Mouse (Mus musculus): ENCODE measurements at regions not wholly inside any gene's neighbourhood (a gene's known extent, or its start where the extent isn't known, plus 50 kb on each side); places are given as distances from the start of the nearest gene placed in this dataset.

DNA sequence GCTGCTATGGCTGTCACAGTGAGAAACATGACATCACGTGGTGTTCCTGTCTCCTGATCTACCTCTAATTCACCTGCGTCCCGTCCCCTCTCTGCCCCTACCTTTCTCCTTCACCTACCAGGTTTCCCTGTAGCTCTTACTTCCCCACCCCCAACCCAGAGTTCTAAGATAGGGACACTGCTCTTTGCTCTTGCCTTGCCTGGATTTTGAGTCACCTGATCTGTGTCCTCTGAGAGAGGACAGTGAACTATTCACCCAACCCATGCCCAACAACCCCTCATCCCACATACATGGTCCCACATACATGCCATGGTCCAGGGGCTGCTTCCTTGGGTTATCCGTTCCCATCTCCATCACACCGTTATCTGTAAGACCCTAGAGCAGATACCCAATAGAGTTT lies 288.6 kb downstream of the Cog6 start:
- Histone ChIP-seq H3K4me2 (no peak overlapping the region), H3K27ac (no peak overlapping the region), H3K4me1 (0 out of 2 replicates have a peak, but pooled peaks cover 4% of the 10 kb centered on the region), H3K9ac (no peak overlapping the region), H3K27me3 (no peaks in the 10 kb centered on the region), H3K9me3 (no peaks in the 10 kb centered on the region), H3K4me3 (no peak overlapping the region), H3K36me3 (no peaks in the 10 kb centered on the region)
- no peak for ATAC-seq (ENCODE audit: insufficient number of reproducible peaks, insufficient read depth, low FRiP score, low TSS enrichment, low read depth)
- 91% methylated on average over 5 of the region's 5 CpGs for WGBS

DNA sequence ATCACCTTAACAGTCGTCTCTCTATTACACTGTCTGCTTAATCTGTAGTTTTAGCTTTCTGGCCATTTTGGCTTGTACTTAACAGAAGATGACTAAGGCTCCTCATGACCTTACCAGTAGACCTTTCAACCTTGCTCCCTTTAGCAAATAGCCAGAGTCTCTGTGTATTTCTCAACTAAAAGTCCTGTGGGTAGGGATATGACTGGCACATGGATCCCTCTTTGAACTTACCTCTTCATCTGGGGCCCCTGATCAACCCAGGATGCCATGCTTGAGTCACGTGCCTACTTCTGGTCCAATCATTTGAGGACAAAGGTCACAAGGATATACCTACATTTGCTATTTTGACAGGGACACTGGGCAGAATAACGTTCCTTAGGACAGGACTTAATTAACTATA lies 292.7 kb downstream of the Cog6 start:
- no peak overlapping the region for H3K9ac ChIP-seq
- WGBS, result 82% methylated on average over 3 of the region's 3 CpGs

DNA sequence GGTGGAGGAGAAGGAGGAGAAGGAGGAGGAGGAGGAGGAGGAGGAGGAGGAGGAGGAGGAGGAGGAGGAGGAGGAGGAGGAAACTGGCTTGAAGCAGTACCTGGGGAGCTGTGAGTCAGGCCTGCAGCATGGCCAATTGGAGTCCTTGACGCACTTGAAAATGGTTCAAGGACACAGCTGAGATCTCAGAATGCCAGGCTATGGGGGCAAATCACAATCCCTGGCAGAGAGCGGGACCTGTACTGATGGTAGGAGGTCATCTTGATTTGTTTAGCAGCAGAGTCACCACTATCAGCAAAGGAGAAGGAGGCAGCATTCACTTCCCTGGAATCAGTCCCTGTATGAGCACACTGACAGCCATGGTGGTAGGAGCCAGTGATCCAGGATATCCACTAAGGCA lies 294.1 kb downstream of the Cog6 start:
- H3K27me3 ChIP-seq, result no peaks in the 10 kb centered on the region
- H3K27ac ChIP-seq, result no peak overlapping the region
- no peak for ATAC-seq (ENCODE audit: insufficient number of reproducible peaks, insufficient read depth, low FRiP score, low TSS enrichment, low read depth)
- H3K36me3 ChIP-seq, result no peaks in the 10 kb centered on the region
- H3K9me3 ChIP-seq, result no peaks in the 10 kb centered on the region
- no peaks in the 10 kb centered on the region for H3K4me1 ChIP-seq
- WGBS, result 93% methylated on average over 2 of the region's 2 CpGs
- H3K4me3 ChIP-seq, result no peak overlapping the region
- H3K4me2 ChIP-seq, result no peak overlapping the region
- no peak overlapping the region for H3K9ac ChIP-seq

More for the DNA sequence above, 292.7 kb downstream of the Cog6 start:
- no peak overlapping the region for H3K27ac ChIP-seq
- no peaks in the 10 kb centered on the region for H3K36me3 ChIP-seq
- no peaks in the 10 kb centered on the region for H3K9me3 ChIP-seq
- no peaks in the 10 kb centered on the region for H3K27me3 ChIP-seq
- no peak overlapping the region for H3K4me2 ChIP-seq
- no peaks in the 10 kb centered on the region for H3K4me1 ChIP-seq
- H3K4me3 ChIP-seq, result no peak overlapping the region
- no peak for ATAC-seq (ENCODE audit: insufficient number of reproducible peaks, insufficient read depth, low FRiP score, low TSS enrichment, low read depth)

DNA sequence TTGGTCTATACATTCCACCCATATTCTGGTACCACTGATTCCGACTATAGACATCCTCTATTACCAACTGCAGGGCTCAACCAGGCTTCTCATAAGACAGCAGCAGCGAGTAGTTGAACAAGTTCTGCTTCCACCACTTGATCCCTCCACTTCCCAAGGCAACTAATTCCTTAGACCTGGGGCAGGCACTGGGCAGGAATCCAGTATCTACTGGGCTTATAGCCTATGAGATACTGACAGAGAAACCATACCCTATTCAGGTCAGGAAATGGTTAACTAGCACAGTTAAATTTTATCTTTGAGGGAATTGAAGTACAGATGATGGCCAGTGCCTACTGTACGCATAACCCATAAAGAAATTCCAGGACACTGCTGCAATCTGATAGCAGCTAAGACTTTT lies 297.9 kb downstream of the Cog6 start:
- H3K9ac ChIP-seq, result no peak overlapping the region
- no peaks in the 10 kb centered on the region for H3K27me3 ChIP-seq
- no peak for ATAC-seq (ENCODE audit: insufficient number of reproducible peaks, insufficient read depth, low FRiP score, low TSS enrichment, low read depth)
- H3K4me2 ChIP-seq, result no peak overlapping the region
- H3K4me3 ChIP-seq, result no peak overlapping the region
- H3K27ac ChIP-seq, result no peak overlapping the region
- WGBS, result 76% methylated on average over 3 of the region's 3 CpGs
- no peaks in the 10 kb centered on the region for H3K4me1 ChIP-seq
- H3K36me3 ChIP-seq, result no peaks in the 10 kb centered on the region
- H3K9me3 ChIP-seq, result no peaks in the 10 kb centered on the region

DNA sequence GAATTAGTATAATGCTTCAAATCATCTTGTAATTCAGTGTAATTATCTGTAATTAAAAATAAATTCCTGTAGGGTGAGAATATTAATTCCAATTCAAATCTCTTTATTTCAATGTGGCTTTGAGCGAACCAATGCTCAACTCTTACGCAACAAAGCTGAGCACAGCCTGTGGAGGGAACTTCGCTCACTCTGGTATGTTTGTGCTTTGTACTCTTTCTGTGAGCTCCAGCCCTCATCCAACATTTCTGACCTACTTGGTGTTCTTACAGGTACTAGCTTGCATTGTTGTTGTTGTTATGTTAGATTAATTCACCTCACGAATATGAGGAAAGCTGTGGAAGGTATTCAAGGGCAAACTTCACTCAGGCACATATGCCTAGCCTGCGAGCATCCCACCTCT lies 299.7 kb downstream of the Cog6 start:
- no peak overlapping the region for H3K9ac ChIP-seq
- no peaks in the 10 kb centered on the region for H3K36me3 ChIP-seq
- H3K4me3 ChIP-seq, result no peak overlapping the region
- H3K4me2 ChIP-seq, result no peak overlapping the region
- no peaks in the 10 kb centered on the region for H3K4me1 ChIP-seq
- H3K27ac ChIP-seq, result no peak overlapping the region
- no peaks in the 10 kb centered on the region for H3K27me3 ChIP-seq
- H3K9me3 ChIP-seq, result no peaks in the 10 kb centered on the region
- 85% methylated on average over 5 of the region's 5 CpGs for whole genome bisulfite sequencing
- ATAC-seq (ENCODE audit: insufficient number of reproducible peaks, insufficient read depth, low FRiP score, low TSS enrichment, low read depth), result no peak

DNA sequence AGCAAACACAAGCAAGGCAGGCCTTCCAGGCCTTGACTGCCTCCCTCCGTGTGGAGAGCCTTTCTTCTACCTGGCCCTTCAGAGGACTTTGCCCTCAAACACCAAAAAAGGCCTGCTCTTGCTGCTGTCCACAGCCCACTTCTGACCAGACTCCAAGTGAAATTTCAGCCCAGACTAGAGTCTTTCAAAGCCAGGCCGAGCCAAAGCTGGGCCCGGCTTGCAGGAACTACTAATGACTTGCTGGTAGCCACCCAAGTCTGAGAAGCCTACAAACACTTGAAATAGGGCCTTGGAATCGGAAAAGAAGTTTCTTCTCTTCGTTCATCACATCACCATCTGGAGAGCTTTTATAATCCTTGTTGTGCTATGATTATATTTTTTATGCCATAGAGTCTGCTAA lies 304.9 kb downstream of the Cog6 start:
- no peak for ATAC-seq (ENCODE audit: insufficient number of reproducible peaks, insufficient read depth, low FRiP score, low TSS enrichment, low read depth)
- Histone ChIP-seq H3K36me3 (no peaks in the 10 kb centered on the region), H3K27me3 (no peaks in the 10 kb centered on the region), H3K4me2 (no peak overlapping the region), H3K9me3 (no peaks in the 10 kb centered on the region), H3K27ac (no peak overlapping the region), H3K4me1 (no peaks in the 10 kb centered on the region), H3K9ac (no peak overlapping the region), H3K4me3 (no peak overlapping the region)
- WGBS, result 87% methylated on average over 5 of the region's 5 CpGs

DNA sequence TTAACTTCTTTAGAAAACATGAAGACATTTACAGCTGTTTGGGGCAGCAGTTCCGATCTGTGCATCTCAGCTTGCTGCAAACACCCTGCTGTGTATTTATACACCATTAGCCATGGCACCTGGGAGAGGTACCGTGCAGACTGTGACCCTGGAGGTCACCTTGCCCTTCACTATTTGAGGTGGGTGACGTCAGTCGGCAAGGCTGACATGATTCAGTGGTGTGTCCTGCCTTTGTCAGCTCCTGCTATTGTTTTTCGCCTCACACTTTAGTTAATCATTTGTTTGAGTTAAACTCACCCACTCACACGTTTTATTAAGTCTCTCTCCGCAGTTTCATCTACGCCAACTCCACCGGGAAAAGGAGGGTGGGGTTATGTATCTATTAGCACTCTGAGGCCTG lies 305.9 kb downstream of the Cog6 start:
- Histone ChIP-seq H3K27me3 (no peaks in the 10 kb centered on the region), H3K4me1 (no peaks in the 10 kb centered on the region), H3K27ac (no peak overlapping the region), H3K4me2 (no peak overlapping the region), H3K9ac (no peak overlapping the region), H3K9me3 (no peaks in the 10 kb centered on the region), H3K36me3 (no peaks in the 10 kb centered on the region), H3K4me3 (no peak overlapping the region)
- WGBS, result 70% methylated on average over 9 of the region's 9 CpGs
- no peak for ATAC-seq (ENCODE audit: insufficient number of reproducible peaks, insufficient read depth, low FRiP score, low TSS enrichment, low read depth)

DNA sequence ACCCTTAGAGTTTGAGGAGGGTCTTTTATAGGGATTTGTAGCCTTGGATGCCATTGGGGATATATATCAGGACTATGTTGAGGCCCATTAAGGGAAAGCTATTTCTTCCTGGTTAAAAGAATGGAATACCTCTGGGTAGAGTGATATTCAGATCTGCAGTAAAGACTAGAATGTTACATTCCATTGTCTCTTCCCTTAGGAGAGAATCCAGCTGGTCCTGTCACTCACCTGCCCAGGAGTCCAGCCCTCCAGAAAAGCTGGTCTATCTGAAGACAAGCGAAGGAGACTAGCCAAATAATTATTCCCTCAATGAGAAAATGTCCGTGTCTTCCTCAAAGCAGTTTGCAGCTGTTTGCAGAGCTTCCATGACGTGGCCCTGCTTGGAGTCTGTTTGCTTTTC lies 308.3 kb downstream of the Cog6 start:
- no peak overlapping the region for H3K4me2 ChIP-seq
- no peaks in the 10 kb centered on the region for H3K4me1 ChIP-seq
- WGBS, result 75% methylated on average over 3 of the region's 3 CpGs
- H3K36me3 ChIP-seq, result no peaks in the 10 kb centered on the region
- no peak overlapping the region for H3K4me3 ChIP-seq
- no peaks in the 10 kb centered on the region for H3K9me3 ChIP-seq
- H3K27me3 ChIP-seq, result no peaks in the 10 kb centered on the region; the same call in 1 of the 2 replicates
- no peak overlapping the region for H3K27ac ChIP-seq
- ATAC-seq (ENCODE audit: insufficient number of reproducible peaks, insufficient read depth, low FRiP score, low TSS enrichment, low read depth), result no peak
- H3K9ac ChIP-seq, result no peak overlapping the region

DNA sequence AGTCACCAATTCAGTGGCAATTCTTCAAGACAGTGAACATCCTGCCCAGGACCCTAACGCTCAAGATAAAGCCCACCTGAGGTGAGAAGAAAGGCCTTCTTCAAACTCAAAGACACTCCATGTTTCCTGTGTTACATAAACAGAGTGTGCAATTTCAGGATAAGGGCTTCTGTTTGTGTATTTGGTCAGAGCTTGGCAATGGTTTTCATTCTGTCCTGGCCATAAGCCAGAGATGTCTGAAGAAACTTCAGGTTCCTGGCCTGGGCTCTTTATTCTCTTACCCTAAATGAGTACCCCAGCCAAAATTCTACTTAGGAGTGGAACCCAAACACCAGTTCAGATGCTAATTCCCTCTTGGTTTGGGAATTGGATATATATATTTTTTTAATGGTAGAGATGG lies 308.7 kb downstream of the Cog6 start:
- no peak overlapping the region for H3K4me2 ChIP-seq
- H3K27ac ChIP-seq, result no peak overlapping the region
- no peak overlapping the region for H3K4me3 ChIP-seq
- no peak overlapping the region for H3K9ac ChIP-seq
- H3K27me3 ChIP-seq, result no peaks in the 10 kb centered on the region; the same call in 1 of the 2 replicates
- no peaks in the 10 kb centered on the region for H3K4me1 ChIP-seq
- no peaks in the 10 kb centered on the region for H3K36me3 ChIP-seq
- ATAC-seq (ENCODE audit: insufficient number of reproducible peaks, insufficient read depth, low FRiP score, low TSS enrichment, low read depth), result no peak
- WGBS, result 56% methylated on average over 1 of the region's 1 CpGs
- H3K9me3 ChIP-seq, result no peaks in the 10 kb centered on the region

DNA sequence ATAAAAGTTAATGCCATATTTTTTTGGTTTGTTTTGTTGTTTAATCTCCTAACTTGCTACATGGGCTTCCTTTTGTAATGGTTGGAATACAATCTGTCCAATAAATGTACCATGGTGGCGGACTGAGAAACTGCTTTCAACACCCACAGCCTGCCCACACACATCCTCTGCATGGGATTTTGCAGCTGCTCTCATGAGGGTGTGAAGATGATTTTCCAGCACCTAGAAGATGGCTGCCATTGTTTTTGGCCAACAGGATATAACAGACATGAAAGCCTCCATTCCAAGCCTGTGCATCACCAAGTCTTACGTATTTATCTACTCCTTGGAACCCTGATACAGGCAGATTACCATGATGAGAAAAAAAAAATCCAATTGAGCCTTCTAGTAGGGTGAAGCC lies 310.4 kb downstream of the Cog6 start:
- no peaks in the 10 kb centered on the region for H3K9me3 ChIP-seq
- no peak overlapping the region for H3K4me2 ChIP-seq
- no peak overlapping the region for H3K9ac ChIP-seq
- H3K27ac ChIP-seq, result no peak overlapping the region
- H3K36me3 ChIP-seq, result no peaks in the 10 kb centered on the region
- no peak for ATAC-seq (ENCODE audit: insufficient number of reproducible peaks, insufficient read depth, low FRiP score, low TSS enrichment, low read depth)
- no peaks in the 10 kb centered on the region; the same call in 1 of the 2 replicates for H3K27me3 ChIP-seq
- 85% methylated on average over 2 of the region's 2 CpGs for WGBS
- H3K4me3 ChIP-seq, result no peak overlapping the region
- H3K4me1 ChIP-seq, result no peaks in the 10 kb centered on the region

DNA sequence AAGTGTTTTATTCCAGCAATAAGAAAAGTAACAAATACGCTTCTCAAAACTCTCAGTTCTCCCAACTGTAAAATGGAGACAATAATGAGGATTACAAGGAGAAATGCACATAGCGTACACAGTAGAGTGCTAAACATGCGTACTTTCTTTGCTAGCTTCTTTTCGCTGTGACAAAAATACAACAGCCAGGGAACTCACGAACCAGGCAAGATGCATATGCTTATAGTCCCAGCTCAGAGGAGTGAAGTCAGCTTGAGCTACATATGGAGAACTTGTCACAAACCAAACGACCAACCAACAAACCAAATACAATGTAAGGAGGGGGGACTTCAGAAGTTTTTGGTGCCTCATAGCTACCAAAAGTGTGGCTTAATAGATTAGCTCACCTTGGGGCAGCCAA lies 313.3 kb downstream of the Cog6 start:
- no peaks in the 10 kb centered on the region for H3K4me1 ChIP-seq
- no peak overlapping the region for H3K4me3 ChIP-seq
- no peaks in the 10 kb centered on the region for H3K9me3 ChIP-seq
- WGBS, result 92% methylated on average over 6 of the region's 6 CpGs
- no peak overlapping the region for H3K27ac ChIP-seq
- H3K9ac ChIP-seq, result no peak overlapping the region
- no peak overlapping the region for H3K4me2 ChIP-seq
- H3K36me3 ChIP-seq, result no peaks in the 10 kb centered on the region
- ATAC-seq (ENCODE audit: insufficient number of reproducible peaks, insufficient read depth, low FRiP score, low TSS enrichment, low read depth), result no peak
- H3K27me3 ChIP-seq, result no peaks in the 10 kb centered on the region; the same call in 1 of the 2 replicates

DNA sequence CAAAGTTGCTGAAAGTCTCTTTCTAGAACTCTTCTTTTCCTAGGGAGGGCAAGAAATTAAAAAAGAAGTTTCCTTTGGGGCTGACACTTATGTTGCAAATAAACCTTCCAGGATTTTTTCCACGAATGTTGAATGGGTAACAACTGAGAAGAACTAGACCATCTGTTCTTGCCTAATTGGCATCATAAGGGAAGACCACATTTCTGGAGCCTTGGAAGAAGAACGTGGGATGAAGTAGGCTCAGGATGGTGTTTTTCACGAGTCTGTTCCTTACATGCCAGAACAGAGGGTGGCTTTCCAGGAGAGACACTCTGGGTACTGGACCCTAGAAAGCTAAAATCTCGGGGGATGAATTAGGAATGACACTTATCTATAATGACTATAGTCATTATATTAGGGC lies 314.1 kb downstream of the Cog6 start:
- ATAC-seq (ENCODE audit: insufficient number of reproducible peaks, insufficient read depth, low FRiP score, low TSS enrichment, low read depth), result no peak
- Histone ChIP-seq H3K4me3 (no peak overlapping the region), H3K27ac (no peak overlapping the region), H3K9ac (no peak overlapping the region), H3K27me3 (no peaks in the 10 kb centered on the region; the same call in 1 of the 2 replicates), H3K4me2 (no peak overlapping the region), H3K9me3 (0 out of 2 replicates have a peak, but pooled peaks cover 3% of the 10 kb centered on the region), H3K36me3 (no peaks in the 10 kb centered on the region), H3K4me1 (no peaks in the 10 kb centered on the region)
- 71% methylated on average over 4 of the region's 4 CpGs for WGBS

DNA sequence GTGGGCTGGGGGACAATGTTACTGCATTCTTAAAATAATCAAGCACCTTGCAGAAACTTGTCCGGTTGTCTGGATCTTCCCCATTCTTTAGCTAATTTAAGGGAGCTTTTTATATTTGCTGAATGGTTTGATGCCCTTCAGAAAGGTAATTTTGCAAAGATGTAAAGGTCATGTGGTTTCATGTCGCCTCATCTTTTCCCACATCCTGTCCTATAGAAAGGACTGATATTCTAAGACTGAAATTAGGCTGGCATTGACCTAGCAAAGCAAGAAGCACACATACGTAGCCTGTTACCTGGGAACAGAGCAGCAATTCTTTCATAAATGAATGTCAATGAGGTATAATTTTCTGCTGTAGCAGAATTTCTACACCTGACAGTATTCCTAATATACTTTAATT lies 315.4 kb downstream of the Cog6 start:
- Histone ChIP-seq H3K36me3 (no peaks in the 10 kb centered on the region), H3K27ac (no peak overlapping the region), H3K4me3 (no peak overlapping the region), H3K9me3 (0 out of 2 replicates have a peak, but pooled peaks cover 3% of the 10 kb centered on the region), H3K9ac (no peak overlapping the region), H3K27me3 (no peaks in the 10 kb centered on the region; the same call in 1 of the 2 replicates), H3K4me2 (no peak overlapping the region), H3K4me1 (no peaks in the 10 kb centered on the region)
- 53% methylated on average over 3 of the region's 3 CpGs for WGBS
- ATAC-seq (ENCODE audit: insufficient number of reproducible peaks, insufficient read depth, low FRiP score, low TSS enrichment, low read depth), result no peak
